Mouse (Mus musculus) stomach, postnatal 0 days (tissue): ENCODE results near the gene Tnr.

Experiments
- CTCF ChIP-seq: IDR thresholded peaks from 2 replicates; pipeline ENCODE4 v1.5.1; 2016; ENCODE audit warnings: antibody characterized with exemption, low read depth, mild to moderate bottlenecking, moderate library complexity
- EP300 ChIP-seq: optimal IDR thresholded peaks from 2 replicates; pipeline ENCODE3; 2016; ENCODE audit warnings: antibody characterized with exemption

GRCm38 (mm10) chr1:159801753-159802152 lies 278.2 kb downstream of the Tnr start:
- TF ChIP-seq CTCF (no peak), EP300 (no peak)
